Mouse (Mus musculus) forebrain, embryonic 11.5 days (tissue): ENCODE results near the gene Mrps11. TPM values are rescaled to one million over a fixed set of nuclear protein-coding genes. Genes with fewer than 3 reads are reported as not detected.

ENCODE experiments used
- ATAC-seq: fragments of 200-750 bp; cut with Nextera tagmentation; replicated peaks from 2 replicates; pipeline ENCODE4 v1.8.0; 2017; ENCODE audit warnings: moderate TSS enrichment; ENCODE audit not compliant: low FRiP score
- DNase-seq: peaks from one replicate; pipeline ENCODE4 v3.0.0-alpha.2; 2017; ENCODE audit warnings: low spot score
- H3K27ac ChIP-seq: fragments of 300-500 bp; sonication (generic); 2 replicates; pipeline ENCODE4 v1.5.1; 2014; ENCODE audit warnings: low read depth, low read length
- H3K27me3 ChIP-seq: fragments of 300-500 bp; sonication (generic); 2 replicates; pipeline ENCODE4 v1.6.1; 2014; ENCODE audit warnings: mild to moderate bottlenecking, low read length, mixed read lengths; ENCODE audit not compliant: control insufficient read depth, insufficient read depth
- H3K36me3 ChIP-seq: fragments of 300-500 bp; sonication (generic); 2 replicates; pipeline ENCODE4 v1.6.1; 2014; ENCODE audit warnings: mild to moderate bottlenecking, low read length, moderate library complexity, mixed read lengths; ENCODE audit not compliant: control insufficient read depth, insufficient read depth
- H3K4me1 ChIP-seq: fragments of 300-500 bp; sonication (generic); replicated peaks from 2 replicates; pipeline ENCODE4 v1.6.1; 2014; ENCODE audit warnings: low read length, mixed read lengths; ENCODE audit not compliant: control insufficient read depth, insufficient read depth
- H3K4me2 ChIP-seq: fragments of 300-500 bp; sonication (generic); 2 replicates; pipeline ENCODE4 v1.6.1; 2014; ENCODE audit warnings: low read depth, mild to moderate bottlenecking, low read length, moderate library complexity, mixed read lengths; ENCODE audit not compliant: severe bottlenecking
- H3K4me3 ChIP-seq: fragments of 300-500 bp; sonication (generic); 2 replicates; pipeline ENCODE4 v1.5.1; 2014; ENCODE audit warnings: low read depth, low read length
- H3K9ac ChIP-seq: fragments of 300-500 bp; sonication (generic); 2 replicates; pipeline ENCODE4 v1.6.1; 2014; ENCODE audit warnings: low read length
- H3K9me3 ChIP-seq: fragments of 300-500 bp; sonication (generic); 2 replicates; pipeline ENCODE4 v1.6.1; 2016; ENCODE audit warnings: low read length, mixed read lengths; ENCODE audit not compliant: control insufficient read depth
- WGBS: fragments of 180-500 bp; shearing (Covaris S2); extraction: QIAGEN DNeasy Blood & Tissue Kit; methylation state at CpG from one replicate; pipeline ENCODE4 v1.1.7; 2014; 5-methylcytosine and 5-hydroxymethylcytosine counted together
- polyA plus RNA-seq: library from polyadenylated mRNA; unstranded; fragments of >200 nt; fragmentation: Nextera tagmentation; extraction: Ambion mirVana; gene quantifications from 2 replicates; pipeline ENCODE4 v1.2.1, GENCODE M21; 2014

Mrps11 gene
- polyA plus RNA-seq, 1 experiment from 2014 or later: 81.4 TPM

DNA sequence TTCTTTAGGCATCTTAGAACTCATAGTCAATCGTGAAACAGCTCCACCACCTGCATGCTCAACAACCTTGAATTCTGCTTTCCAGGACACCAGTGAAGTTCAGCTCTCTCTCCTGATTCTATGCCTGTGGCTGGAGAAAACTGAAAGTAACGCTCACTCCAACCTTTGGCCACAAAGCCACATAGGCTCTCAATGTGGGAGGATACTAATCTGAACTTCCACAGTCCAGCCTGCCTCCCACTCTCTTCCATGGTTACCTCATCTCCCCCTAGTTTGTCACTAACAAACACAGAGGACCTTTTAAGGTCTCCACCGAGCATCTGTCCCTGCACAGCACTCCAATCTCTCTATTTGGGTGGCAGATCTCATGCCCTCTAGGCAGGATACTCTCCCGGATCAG is 52.7 kb downstream of the Mrps11 start:
- ATAC-seq: no peak
- WGBS: 86% methylated on average over 4 of the region's 4 CpGs
- H3K4me3 ChIP-seq: no peak overlapping the region
- no peaks in the 10 kb centered on the region; the same call in 1 of the 2 replicates for H3K36me3 ChIP-seq
- H3K4me1 ChIP-seq: no peaks in the 10 kb centered on the region
- no peak overlapping the region for H3K4me2 ChIP-seq
- H3K27ac ChIP-seq: no peak overlapping the region
- no peak overlapping the region for H3K9ac ChIP-seq
- DNase-seq: no peak
- no peaks in the 10 kb centered on the region for H3K27me3 ChIP-seq
- no peaks in the 10 kb centered on the region for H3K9me3 ChIP-seq

DNA sequence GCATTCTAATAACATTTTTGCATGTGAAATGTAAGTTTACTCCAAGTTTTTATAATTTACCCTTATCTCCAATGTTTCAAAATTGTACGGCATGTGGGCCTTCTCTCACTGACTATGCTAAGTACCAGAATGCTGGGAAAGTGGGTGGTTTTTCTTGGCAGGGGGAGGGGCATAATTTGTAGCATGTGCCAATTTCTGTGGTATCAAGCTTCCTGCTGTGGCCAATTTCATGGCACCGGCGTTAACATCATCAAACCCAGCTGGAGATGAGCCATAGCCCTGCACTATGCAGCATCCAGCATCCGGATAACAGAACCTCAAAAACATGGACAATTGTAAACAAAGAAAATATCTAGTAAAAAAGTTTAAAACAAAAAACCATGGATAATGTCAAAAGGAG is 54.3 kb downstream of the Mrps11 start:
- no peak for ATAC-seq
- Histone ChIP-seq H3K27me3 (no peaks in the 10 kb centered on the region), H3K4me2 (no peak overlapping the region), H3K4me1 (no peaks in the 10 kb centered on the region), H3K9me3 (no peaks in the 10 kb centered on the region), H3K36me3 (no peaks in the 10 kb centered on the region; the same call in 1 of the 2 replicates), H3K4me3 (no peak overlapping the region), H3K27ac (no peak overlapping the region), H3K9ac (no peak overlapping the region)
- 81% methylated on average over 4 of the region's 4 CpGs for WGBS
- DNase-seq: no peak

DNA sequence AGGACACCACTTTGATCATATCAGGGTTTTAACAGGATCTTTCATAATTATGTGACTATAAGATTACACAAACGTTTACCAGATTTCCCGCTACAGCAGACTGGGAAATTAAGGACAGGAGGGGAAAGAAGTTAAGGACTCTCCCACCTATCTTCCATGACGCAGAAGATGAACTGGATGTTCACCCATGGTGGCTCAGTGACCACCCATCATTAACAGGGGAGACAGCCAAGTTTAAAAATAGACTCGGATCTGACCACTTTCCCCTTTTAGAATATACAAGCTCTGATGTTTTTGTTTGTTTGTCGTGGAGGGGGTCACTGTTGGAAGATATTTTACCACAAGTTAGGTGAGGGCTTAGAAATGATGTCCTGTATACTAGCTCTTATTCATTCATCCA is 58.7 kb downstream of the Mrps11 start:
- Histone ChIP-seq H3K36me3 (peaks cover 4% of the 10 kb centered on the region; the same call in 1 of the 2 replicates), H3K27ac (no peak overlapping the region), H3K27me3 (no peaks in the 10 kb centered on the region), H3K4me2 (no peak overlapping the region), H3K9ac (no peak overlapping the region), H3K4me1 (no peaks in the 10 kb centered on the region), H3K9me3 (no peaks in the 10 kb centered on the region), H3K4me3 (no peak overlapping the region)
- ATAC-seq (no peak), DNase-seq (no peak)
- WGBS: 93% methylated on average over 5 of the region's 5 CpGs

Other genes with a start within 250 kb of the Mrps11 start
- 6.4 and 7.3 TPM in 2 replicates for gene Ntrk3, start 45.1 kb upstream of the Mrps11 start, polyA plus RNA-seq
- 70.5 and 73.0 TPM in 2 replicates for gene Mrpl46, start 412 bp downstream of the Mrps11 start, polyA plus RNA-seq
- gene Det1, start 64.1 kb downstream of the Mrps11 start, polyA plus RNA-seq: 24.3 and 24.8 TPM in 2 replicates
- 54.2 and 65.4 TPM in 2 replicates for gene Aen, start 112.7 kb downstream of the Mrps11 start, polyA plus RNA-seq
- gene Isg20, start 130.3 kb downstream of the Mrps11 start, polyA plus RNA-seq: 0.39 and 0.51 TPM in 2 replicates